Mouse (Mus musculus): ENCODE data around the gene Abi3bp. TPM values are rescaled to one million over a fixed set of nuclear protein-coding genes. Genes with fewer than 3 reads are reported as not detected.

Gene Abi3bp
- total and polyA plus RNA-seq, 3 experiments = 4.8 to 6.4 (median 5.6) TPM

DNA sequence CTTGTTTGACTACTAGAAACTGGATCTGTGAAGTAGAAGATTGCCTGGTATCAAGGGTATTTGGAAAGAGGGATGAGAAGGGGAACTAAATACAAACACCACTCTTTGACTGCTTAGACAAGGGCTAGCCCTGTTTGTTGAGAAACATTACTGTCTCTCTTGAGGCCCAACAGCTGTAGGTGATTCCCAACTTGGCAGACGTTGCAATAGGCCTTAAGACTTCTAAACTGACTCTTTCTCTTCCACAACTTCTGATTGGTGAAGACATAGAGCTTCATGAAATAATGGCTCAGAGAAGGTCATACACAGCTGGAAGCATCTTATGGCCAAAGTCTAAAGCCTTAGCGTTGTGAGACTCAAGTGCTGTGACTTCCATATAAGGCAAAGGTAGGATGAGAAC lies 26.2 kb upstream of the Abi3bp start:
- no peak for DNase-seq
- no peaks in the 10 kb centered on the region for H3K79me2 ChIP-seq (replicated peaks; ENCODE audit: control insufficient read depth, insufficient read depth, low read length)
- no peak for TF ChIP-seq POLR2A (IDR thresholded peaks at IDR 0.05; ENCODE audit: insufficient read depth, low read depth, low read length)
- no peak for TF ChIP-seq EP300 (IDR thresholded peaks at IDR 0.05; ENCODE audit: insufficient read depth, low read depth, low read length)
- TF ChIP-seq CTCF (IDR thresholded peaks at IDR 0.05) = no peak
- H3K27me3 ChIP-seq (ENCODE audit: control insufficient read depth, insufficient read depth, low read length) = no peaks in the 10 kb centered on the region
- H3K9ac ChIP-seq (ENCODE audit: low read depth, low read length) = no peak overlapping the region
- H3K4me3 ChIP-seq = no peak overlapping the region
- 54% methylated on average over 2 of the region's 2 CpGs for WGBS
- H3K27ac ChIP-seq = no peak overlapping the region
- H3K4me1 ChIP-seq (ENCODE audit: control insufficient read depth, insufficient read depth, low read length) = no peaks in the 10 kb centered on the region; the same call in 1 of the 2 replicates
- intact Hi-C loops (cut with DNase I) = loop anchor here (5.0 kb wide), 1 partner anchor 36 kb away; no protein-coding TSS in a partner anchor
- H3K36me3 ChIP-seq (ENCODE audit: control insufficient read depth, insufficient read depth, low read length) = no peaks in the 10 kb centered on the region

DNA sequence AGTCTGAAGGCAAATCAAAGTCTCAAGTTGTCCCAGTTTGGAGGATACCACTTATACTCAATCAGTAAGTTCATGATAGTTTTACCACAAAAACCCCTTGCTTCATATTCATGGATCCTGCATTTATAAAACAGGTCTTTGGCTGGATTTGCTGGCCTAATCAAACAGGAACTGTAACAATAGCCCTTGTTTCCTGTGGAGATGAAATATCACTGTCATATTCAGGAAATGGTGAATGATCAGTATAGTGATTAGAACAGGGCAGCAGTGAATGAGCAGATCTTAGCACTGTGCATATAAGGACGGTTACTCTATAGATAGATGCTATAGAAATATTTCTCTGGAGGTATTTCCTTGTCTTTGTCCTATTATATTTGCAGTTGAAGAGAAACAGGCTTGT lies 25.8 kb upstream of the Abi3bp start:
- intact Hi-C loops (cut with DNase I) = loop anchor here (5.0 kb wide), 1 partner anchor 35 kb away; no protein-coding TSS in a partner anchor
- WGBS = 38% methylated on average over 1 of the region's 1 CpGs
- no peak overlapping the region for H3K9ac ChIP-seq (ENCODE audit: low read depth, low read length)
- H3K79me2 ChIP-seq (replicated peaks; ENCODE audit: control insufficient read depth, insufficient read depth, low read length) = no peaks in the 10 kb centered on the region
- TF ChIP-seq CTCF (IDR thresholded peaks at IDR 0.05) (no peak), EP300 (IDR thresholded peaks at IDR 0.05; ENCODE audit: insufficient read depth, low read depth, low read length) (no peak), POLR2A (IDR thresholded peaks at IDR 0.05; ENCODE audit: insufficient read depth, low read depth, low read length) (no peak)
- H3K4me3 ChIP-seq = no peak overlapping the region
- no peak for DNase-seq
- H3K36me3 ChIP-seq (ENCODE audit: control insufficient read depth, insufficient read depth, low read length) = no peaks in the 10 kb centered on the region
- no peaks in the 10 kb centered on the region; the same call in 1 of the 2 replicates for H3K4me1 ChIP-seq (ENCODE audit: control insufficient read depth, insufficient read depth, low read length)
- H3K27ac ChIP-seq = no peak overlapping the region
- no peaks in the 10 kb centered on the region for H3K27me3 ChIP-seq (ENCODE audit: control insufficient read depth, insufficient read depth, low read length)

DNA sequence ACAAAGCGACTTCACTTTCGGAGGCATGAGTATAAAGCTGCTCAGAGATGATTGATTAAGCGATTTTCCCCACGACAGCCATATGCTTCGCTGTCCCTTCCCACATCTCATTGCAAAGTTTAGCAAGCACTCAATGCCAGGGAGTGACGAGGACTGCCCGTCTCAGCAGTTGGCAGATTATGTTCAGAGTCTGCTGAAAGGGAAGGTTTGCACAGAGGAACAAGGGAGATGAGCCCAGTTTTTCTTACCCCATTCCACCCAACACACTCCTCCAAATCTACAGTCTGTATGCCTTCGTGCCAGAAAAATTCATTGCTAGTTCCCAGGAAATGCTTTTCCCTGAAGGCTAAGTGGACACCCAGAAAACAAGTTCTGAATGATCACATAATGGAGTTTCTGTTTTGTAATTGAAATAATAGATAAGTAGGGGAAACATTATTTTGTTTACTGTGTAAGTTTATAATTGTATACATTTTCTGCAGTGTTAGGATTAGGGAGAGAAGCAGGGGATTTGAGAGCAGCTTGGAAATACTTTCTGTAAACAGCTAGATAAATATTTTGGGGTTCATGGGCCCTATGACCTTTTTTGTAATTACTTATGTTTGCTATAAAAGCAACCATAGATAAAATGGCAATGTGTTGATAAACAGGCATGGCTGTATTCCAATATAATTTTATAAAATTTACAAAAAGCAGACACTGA lies 19.5 kb upstream of the Abi3bp start:
- Histone ChIP-seq H3K9ac (ENCODE audit: low read depth, low read length) (no peak overlapping the region), H3K79me2 (replicated peaks; ENCODE audit: control insufficient read depth, insufficient read depth, low read length) (no peaks in the 10 kb centered on the region), H3K27ac (no peak overlapping the region), H3K27me3 (ENCODE audit: control insufficient read depth, insufficient read depth, low read length) (no peaks in the 10 kb centered on the region), H3K4me3 (no peak overlapping the region), H3K4me1 (ENCODE audit: control insufficient read depth, insufficient read depth, low read length) (no peaks in the 10 kb centered on the region), H3K36me3 (ENCODE audit: control insufficient read depth, insufficient read depth, low read length) (no peaks in the 10 kb centered on the region)
- WGBS = 75% methylated on average over 8 of the region's 8 CpGs
- DNase-seq = no peak
- no peak for TF ChIP-seq EP300 (IDR thresholded peaks at IDR 0.05; ENCODE audit: insufficient read depth, low read depth, low read length)
- intact Hi-C loops (cut with DNase I) = no loop called here

GRCm38 (mm10) chr16:56473160-56473559 lies 4.5 kb upstream of the Abi3bp start:
- Histone ChIP-seq H3K27me3 (ENCODE audit: control insufficient read depth, insufficient read depth, low read length) (no peaks in the 10 kb centered on the region), H3K4me3 (no peak overlapping the region), H3K36me3 (ENCODE audit: control insufficient read depth, insufficient read depth, low read length) (no peaks in the 10 kb centered on the region), H3K27ac (no peak overlapping the region), H3K79me2 (replicated peaks; ENCODE audit: control insufficient read depth, insufficient read depth, low read length) (no peaks in the 10 kb centered on the region), H3K4me1 (ENCODE audit: control insufficient read depth, insufficient read depth, low read length) (no peaks in the 10 kb centered on the region), H3K9ac (ENCODE audit: low read depth, low read length) (no peak overlapping the region)
- WGBS = 84% methylated on average over 2 of the region's 2 CpGs
- no peak for TF ChIP-seq EP300 (IDR thresholded peaks at IDR 0.05; ENCODE audit: insufficient read depth, low read depth, low read length)
- intact Hi-C loops (cut with DNase I) = no loop called here
- DNase-seq = no peak

- no peaks in the 10 kb centered on the region for H3K36me3 ChIP-seq (ENCODE audit: control insufficient read depth, insufficient read depth, low read length)
- 63% methylated on average over 5 of the region's 5 CpGs for WGBS
- TF ChIP-seq EP300 (IDR thresholded peaks at IDR 0.05; ENCODE audit: insufficient read depth, low read depth, low read length) (no peak), POLR2A (IDR thresholded peaks at IDR 0.05; ENCODE audit: insufficient read depth, low read depth, low read length) (no peak), CTCF (IDR thresholded peaks at IDR 0.05) (no peak)
- no peaks in the 10 kb centered on the region for H3K27me3 ChIP-seq (ENCODE audit: control insufficient read depth, insufficient read depth, low read length)
- H3K4me3 ChIP-seq = no peak overlapping the region
- H3K79me2 ChIP-seq (replicated peaks; ENCODE audit: control insufficient read depth, insufficient read depth, low read length) = no peaks in the 10 kb centered on the region
- no peak for DNase-seq
- H3K4me1 ChIP-seq (ENCODE audit: control insufficient read depth, insufficient read depth, low read length) = no peaks in the 10 kb centered on the region
- H3K9ac ChIP-seq (ENCODE audit: low read depth, low read length) = no peak overlapping the region
- H3K27ac ChIP-seq = no peak overlapping the region
- intact Hi-C loops (cut with DNase I) = no loop called here
Measured at GRCm38 (mm10) chr16:56475676-56476075, 2.0 kb upstream of the Abi3bp start.

DNA sequence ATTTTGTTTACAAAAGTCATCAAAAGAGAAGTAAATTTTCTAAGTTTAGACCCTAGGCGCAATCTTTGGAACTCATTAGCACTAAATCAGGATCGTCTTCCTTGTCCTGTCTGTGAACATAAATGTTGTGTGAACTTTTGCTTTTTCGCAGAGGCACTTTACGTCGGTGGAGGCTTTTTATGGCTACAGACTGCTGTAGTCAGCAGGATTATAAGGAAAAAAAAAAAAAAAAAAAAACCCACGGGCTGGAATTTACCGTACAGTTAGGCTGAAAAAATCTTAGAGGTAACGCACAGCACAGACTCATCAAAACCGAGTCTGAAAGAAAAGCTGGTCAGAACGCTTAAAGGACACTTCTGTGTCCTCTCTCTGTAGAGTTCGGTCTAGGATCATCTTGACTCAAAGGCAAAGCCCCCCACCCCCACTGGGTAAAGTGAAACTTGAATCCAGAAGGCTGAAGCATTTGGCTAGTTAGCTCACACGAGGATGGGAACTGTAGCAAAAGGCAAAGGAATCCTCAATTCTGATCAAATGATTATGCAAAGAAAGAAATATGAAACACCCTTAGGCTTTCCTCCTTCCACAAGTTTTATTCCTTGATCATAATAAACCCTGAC lies 1.0 kb downstream of the Abi3bp start:
- Histone ChIP-seq H3K4me1 (ENCODE audit: control insufficient read depth, insufficient read depth, low read length) (no peaks in the 10 kb centered on the region), H3K4me3 (peak overlapping the region; percentile 8), H3K27ac (peak overlapping the region; percentile 10), H3K79me2 (replicated peaks; ENCODE audit: control insufficient read depth, insufficient read depth, low read length) (no peaks in the 10 kb centered on the region), H3K9ac (ENCODE audit: low read depth, low read length) (no peak overlapping the region), H3K27me3 (ENCODE audit: control insufficient read depth, insufficient read depth, low read length) (no peaks in the 10 kb centered on the region), H3K36me3 (ENCODE audit: control insufficient read depth, insufficient read depth, low read length) (no peaks in the 10 kb centered on the region)
- 34% methylated on average over 12 of the region's 12 CpGs for WGBS
- TF ChIP-seq EP300 (IDR thresholded peaks at IDR 0.05; ENCODE audit: insufficient read depth, low read depth, low read length) = no peak
- no peak for TF ChIP-seq CTCF (IDR thresholded peaks at IDR 0.05)
- no peak for TF ChIP-seq POLR2A (IDR thresholded peaks at IDR 0.05; ENCODE audit: insufficient read depth, low read depth, low read length)
- DNase-seq = peak in 1 of 2 experiments; percentile 18
- intact Hi-C loops (cut with DNase I) = no loop called here
